Mouse (Mus musculus): ENCODE results near the gene Lrrc4c. TPM values are rescaled to one million over a fixed set of nuclear protein-coding genes. Genes with fewer than 3 reads are reported as not detected.

Gene Lrrc4c
- total RNA-seq, 1 experiment from 2014 or later: not detected

GRCm38 (mm10) chr2:97545946-97546345, 1228.0 kb downstream of the Lrrc4c start:
- no peak for ATAC-seq (replicated peaks; ENCODE audit: low read depth, poor library complexity, severe bottlenecking)

GRCm38 (mm10) chr2:97564509-97564908, 1246.5 kb downstream of the Lrrc4c start:
- ATAC-seq (replicated peaks; ENCODE audit: low read depth, poor library complexity, severe bottlenecking): no peak

- no peak for ATAC-seq (replicated peaks; ENCODE audit: low read depth, poor library complexity, severe bottlenecking)
Observed at GRCm38 (mm10) chr2:97568954-97569353, 1251.0 kb downstream of the Lrrc4c start.

DNA sequence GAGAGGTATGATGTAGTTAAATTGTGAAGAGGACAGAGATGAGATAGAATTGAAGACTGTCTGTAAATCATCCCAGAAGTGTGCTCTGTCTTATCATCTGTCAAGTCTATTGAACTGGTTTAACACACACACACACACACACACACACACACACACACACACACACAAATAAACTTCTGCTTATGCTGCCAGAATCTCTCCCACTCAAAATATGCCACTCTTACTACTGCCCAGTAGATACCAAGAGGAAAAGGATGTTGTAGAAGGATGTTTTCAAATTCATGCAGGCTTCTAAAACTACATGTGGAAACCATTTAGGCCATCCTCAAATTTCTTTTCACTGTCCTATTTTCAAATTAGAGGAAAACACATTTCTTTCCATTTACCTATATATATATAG, 1257.0 kb downstream of the Lrrc4c start:
- ATAC-seq (replicated peaks; ENCODE audit: low read depth, poor library complexity, severe bottlenecking): no peak

- ATAC-seq (replicated peaks; ENCODE audit: low read depth, poor library complexity, severe bottlenecking): no peak
Observed at GRCm38 (mm10) chr2:97581132-97581531, 1263.2 kb downstream of the Lrrc4c start.

DNA sequence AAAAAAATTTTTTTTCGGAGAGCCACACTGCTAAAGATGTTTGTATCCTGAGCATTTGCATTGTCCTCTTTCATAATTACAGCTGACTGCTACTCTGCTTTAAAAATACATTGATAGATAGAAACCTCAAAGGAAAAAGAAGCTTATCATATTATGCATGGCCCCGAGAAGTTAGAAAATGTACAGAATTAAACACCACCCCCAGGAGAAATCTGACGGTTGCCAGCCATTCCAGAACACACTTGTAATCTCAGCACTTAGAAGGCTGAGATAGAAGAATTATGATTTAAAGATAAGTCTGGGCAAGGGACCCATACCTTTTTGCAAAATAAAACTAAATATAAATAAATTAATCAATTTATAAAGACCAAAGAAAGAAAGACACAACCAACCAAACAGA, 1268.4 kb downstream of the Lrrc4c start:
- ATAC-seq (replicated peaks; ENCODE audit: low read depth, poor library complexity, severe bottlenecking): no peak

GRCm38 (mm10) chr2:97590563-97590962, 1272.6 kb downstream of the Lrrc4c start:
- no peak for ATAC-seq (replicated peaks; ENCODE audit: low read depth, poor library complexity, severe bottlenecking)

DNA sequence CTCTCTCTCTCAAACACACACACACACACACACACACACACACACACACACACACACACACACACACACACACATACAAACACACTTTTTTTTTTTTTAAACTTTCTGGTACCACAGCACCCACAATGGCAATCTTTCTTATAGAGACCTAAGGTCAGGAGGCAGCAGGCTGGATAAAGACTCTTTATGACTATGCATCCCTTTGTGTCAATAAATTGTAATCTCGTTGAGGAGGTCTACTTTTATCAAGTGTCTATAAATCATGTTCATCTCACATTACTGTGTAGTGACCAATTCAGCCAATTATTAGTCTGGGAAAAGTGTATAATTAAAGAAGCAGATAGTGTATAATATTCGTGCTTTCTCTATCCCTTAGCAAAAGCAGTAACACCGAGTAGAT, 1286.2 kb downstream of the Lrrc4c start:
- no peak for ATAC-seq (replicated peaks; ENCODE audit: low read depth, poor library complexity, severe bottlenecking)

GRCm38 (mm10) chr2:97604688-97605215, 1286.8 kb downstream of the Lrrc4c start:
- ATAC-seq (replicated peaks; ENCODE audit: low read depth, poor library complexity, severe bottlenecking): no peak

DNA sequence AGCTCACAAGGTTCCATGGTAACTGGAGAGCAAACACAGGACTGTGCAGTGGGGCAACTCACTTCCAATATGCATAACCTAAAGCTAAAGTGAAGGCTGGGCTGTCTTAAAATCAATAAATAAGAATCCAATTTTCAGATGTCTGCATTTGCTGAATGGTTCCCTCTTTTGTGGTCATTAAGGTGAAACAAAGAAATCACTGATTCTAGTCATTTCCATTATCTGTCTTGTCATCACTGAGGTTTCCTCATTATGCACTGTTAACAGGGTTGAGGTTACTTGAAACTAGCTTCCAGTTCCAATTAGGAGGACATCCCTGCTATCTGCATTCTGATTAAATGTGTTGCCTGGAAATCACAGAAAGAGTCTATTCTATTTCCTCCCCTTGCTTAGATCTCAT, 1291.5 kb downstream of the Lrrc4c start:
- ATAC-seq (replicated peaks; ENCODE audit: low read depth, poor library complexity, severe bottlenecking): no peak

- ATAC-seq (replicated peaks; ENCODE audit: low read depth, poor library complexity, severe bottlenecking): no peak
Observed at GRCm38 (mm10) chr2:97610566-97610965, 1292.6 kb downstream of the Lrrc4c start.

DNA sequence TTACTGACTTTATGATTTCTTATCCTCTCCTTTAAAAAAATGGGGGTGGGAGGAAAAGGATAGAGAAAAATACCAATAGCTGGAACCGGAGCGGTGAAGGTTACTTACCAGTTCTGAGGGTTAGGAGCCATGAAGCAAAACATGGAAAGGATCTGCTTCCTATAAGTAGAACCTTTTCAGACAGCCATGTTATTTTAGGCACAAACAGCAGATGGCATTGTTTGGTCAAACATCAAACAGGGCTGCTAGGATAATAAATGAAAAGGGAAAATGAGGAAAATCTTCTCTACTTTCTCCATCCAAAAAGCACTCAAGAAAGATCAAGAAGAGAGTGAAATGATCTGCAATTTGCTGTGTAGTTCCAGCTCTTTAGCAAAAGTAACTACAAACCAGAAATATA, 1296.8 kb downstream of the Lrrc4c start:
- no peak for ATAC-seq (replicated peaks; ENCODE audit: low read depth, poor library complexity, severe bottlenecking)

DNA sequence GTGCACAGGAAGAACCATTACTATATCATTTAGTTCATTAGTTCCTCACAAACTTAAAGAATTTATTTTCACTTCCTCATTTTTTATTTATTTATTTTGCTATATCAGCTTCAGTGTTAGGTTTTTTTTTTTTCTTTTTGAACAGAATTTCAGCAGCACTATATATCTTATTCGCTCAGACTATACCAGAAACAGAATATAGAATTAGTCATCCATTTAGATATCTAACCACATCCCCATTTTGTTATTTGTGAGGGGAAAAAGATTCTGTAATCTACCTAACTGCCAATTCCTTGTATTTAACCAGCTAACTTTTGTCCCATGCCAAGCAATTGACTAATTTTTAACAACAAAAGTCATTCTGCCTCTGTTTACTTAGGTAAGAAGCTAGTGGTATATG, 1300.6 kb downstream of the Lrrc4c start:
- ATAC-seq (replicated peaks; ENCODE audit: low read depth, poor library complexity, severe bottlenecking): no peak

DNA sequence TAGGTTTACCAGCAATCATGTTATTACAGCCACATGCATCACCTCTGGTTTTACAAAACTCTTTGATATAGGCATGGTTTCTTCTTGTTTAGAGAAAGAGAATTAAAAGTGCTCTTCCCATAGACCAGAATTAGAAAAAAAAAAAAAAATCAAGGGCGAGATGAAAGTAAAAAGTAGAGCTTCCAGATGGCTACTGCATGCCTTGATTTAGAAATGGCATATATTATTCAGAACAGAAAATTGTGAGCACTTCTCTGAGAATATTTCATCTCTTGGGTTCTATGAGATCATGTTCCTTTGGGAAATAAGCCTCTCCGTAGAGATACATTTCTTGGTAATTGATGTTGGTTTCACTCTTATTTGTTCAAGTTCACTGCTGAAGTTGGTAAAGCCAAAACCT, 1322.0 kb downstream of the Lrrc4c start:
- ATAC-seq (replicated peaks; ENCODE audit: low read depth, poor library complexity, severe bottlenecking): no peak

DNA sequence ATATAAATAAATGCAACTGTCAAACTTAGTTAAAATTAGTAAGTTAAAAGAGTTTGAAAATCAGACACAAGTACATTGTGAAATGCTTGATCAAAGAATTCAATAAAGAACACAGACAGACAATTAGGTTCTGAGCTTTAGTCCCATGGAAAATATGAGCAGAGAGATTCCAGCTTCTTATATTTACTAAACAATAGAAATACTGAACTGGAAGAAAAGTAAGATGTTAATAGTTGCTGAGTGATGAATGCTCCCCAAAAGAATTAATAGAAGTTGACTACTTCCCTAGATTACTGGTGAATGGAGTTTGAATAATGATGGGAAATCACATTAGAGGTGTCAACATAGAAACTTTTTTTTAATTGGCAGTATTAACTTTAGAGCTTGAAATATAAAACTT, 1323.7 kb downstream of the Lrrc4c start:
- no peak for ATAC-seq (replicated peaks; ENCODE audit: low read depth, poor library complexity, severe bottlenecking)

GRCm38 (mm10) chr2:97652711-97653110, 1334.7 kb downstream of the Lrrc4c start:
- no peak for ATAC-seq (replicated peaks; ENCODE audit: low read depth, poor library complexity, severe bottlenecking)

Data from common myeloid progenitor, adult 5-6 weeks (primary cell).